Mouse (Mus musculus): ENCODE results near the gene Hist1h4k.
A peak's percentile ranks its signal among the peaks of the same experiment; 100 is the strongest.
"Not testable (repeated sequence)": the region's sequence is repeated elsewhere in the genome, so short reads cannot be mapped to it uniquely, and the experiment has no call there.

Hist1h4k gene

DNA sequence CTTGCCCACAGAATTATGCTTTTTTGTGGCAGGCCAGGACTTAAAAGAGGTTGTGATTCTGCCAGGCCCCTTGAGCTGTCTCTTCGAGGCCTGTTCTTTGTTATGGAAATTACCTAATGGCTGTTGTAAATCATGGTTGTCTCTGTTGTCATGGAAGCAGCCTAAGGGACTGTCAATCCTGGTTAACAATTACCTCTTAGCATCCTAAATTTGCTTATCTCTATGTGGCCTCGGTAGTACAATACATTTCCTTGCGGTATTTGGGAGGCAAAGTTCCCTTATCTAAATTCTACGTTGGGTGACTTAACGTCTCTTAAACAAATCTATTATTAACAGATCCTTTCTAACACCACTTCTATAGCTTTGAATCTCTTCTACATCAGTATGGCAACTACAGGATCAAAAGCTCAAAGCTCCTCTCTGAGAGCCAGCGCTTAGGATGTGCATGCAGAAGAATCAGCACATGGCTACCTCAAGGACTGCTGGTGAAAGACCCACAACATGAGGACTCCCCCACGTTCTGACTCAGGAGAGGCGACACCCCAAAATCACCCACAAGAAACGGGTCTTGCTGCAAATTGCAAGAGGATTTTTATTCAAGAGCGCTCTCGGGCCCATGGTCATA, 22.2 kb downstream of the Hist1h4k start:
- Histone ChIP-seq H3K36me3 (ENCODE audit: insufficient read depth, low read length) (no peaks in the 10 kb centered on the region; the same call in 1 of the 2 replicates), H3K27me3 (ENCODE audit: insufficient read depth, low read length) (0 out of 2 replicates have a peak, but pooled peaks cover 5% of the 10 kb centered on the region), H3K4me1 (replicated peaks; ENCODE audit: low read depth, low read length) (peaks cover under 1% of the 10 kb centered on the region; the same call in 1 of the 2 replicates), H3K9me3 (ENCODE audit: low read length) (peaks cover 65% of the 10 kb centered on the region), H3K4me3 (replicated peaks; ENCODE audit: low read length) (no peak overlapping the region)
- TF ChIP-seq NANOG (IDR thresholded peaks at IDR 0.05; ENCODE audit: borderline replicate concordance, low read length) (no peak), CTCF (conservative IDR thresholded peaks at IDR 0.05; ENCODE audit: low read length) (no peak), POU5F1 (IDR thresholded peaks at IDR 0.05; ENCODE audit: borderline replicate concordance, low read length) (no peak)

- no peak overlapping the region for H3K4me3 ChIP-seq (replicated peaks; ENCODE audit: low read length)
- H3K36me3 ChIP-seq (ENCODE audit: insufficient read depth, low read length), result no peaks in the 10 kb centered on the region; the same call in 1 of the 2 replicates
- H3K9me3 ChIP-seq (ENCODE audit: low read length), result peaks cover 41% of the 10 kb centered on the region
- H3K27me3 ChIP-seq (ENCODE audit: insufficient read depth, low read length), result no peaks in the 10 kb centered on the region
- peaks cover 23% of the 10 kb centered on the region for H3K4me1 ChIP-seq (replicated peaks; ENCODE audit: low read depth, low read length)
- TF ChIP-seq POU5F1 (IDR thresholded peaks at IDR 0.05; ENCODE audit: borderline replicate concordance, low read length), result no peak
- no peak for TF ChIP-seq NANOG (IDR thresholded peaks at IDR 0.05; ENCODE audit: borderline replicate concordance, low read length)
- no peak for TF ChIP-seq CTCF (conservative IDR thresholded peaks at IDR 0.05; ENCODE audit: low read length)
Measured at GRCm38 (mm10) chr13:21722993-21723836, 27.1 kb downstream of the Hist1h4k start.

DNA sequence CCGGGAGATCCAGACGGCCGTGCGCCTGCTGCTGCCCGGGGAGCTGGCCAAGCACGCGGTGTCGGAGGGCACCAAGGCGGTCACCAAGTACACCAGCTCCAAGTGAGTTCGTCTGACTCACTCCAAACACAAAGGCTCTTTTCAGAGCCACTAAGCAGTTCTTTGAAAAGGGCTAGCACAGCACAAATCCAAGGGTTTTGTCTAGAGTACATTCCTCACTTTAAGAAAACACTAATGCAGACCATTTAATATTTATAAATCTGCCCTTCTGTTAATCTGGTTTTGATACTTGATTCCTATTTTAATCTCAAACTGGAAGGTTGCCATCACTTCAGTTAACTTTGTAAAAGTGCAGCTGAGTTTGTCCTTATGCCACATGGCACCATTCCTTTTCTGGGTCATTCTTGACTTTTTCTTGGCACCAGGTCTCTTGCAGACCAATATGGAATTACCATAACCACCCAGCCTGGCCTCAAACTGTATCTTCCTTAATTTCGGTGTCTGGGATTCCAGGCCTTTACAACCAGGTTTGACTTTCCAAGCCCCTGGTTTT, 27.9 kb downstream of the Hist1h4k start:
- H3K9me3 ChIP-seq (ENCODE audit: low read length), result peaks cover 33% of the 10 kb centered on the region
- H3K4me1 ChIP-seq (replicated peaks; ENCODE audit: low read depth, low read length), result peaks cover 23% of the 10 kb centered on the region
- no peaks in the 10 kb centered on the region for H3K27me3 ChIP-seq (ENCODE audit: insufficient read depth, low read length)
- no peaks in the 10 kb centered on the region; the same call in 1 of the 2 replicates for H3K36me3 ChIP-seq (ENCODE audit: insufficient read depth, low read length)
- H3K4me3 ChIP-seq (replicated peaks; ENCODE audit: low read length), result peak overlapping the region; percentile 39; the same call in 1 of the 2 replicates
- TF ChIP-seq NANOG (IDR thresholded peaks at IDR 0.05; ENCODE audit: borderline replicate concordance, low read length), result no peak
- TF ChIP-seq POU5F1 (IDR thresholded peaks at IDR 0.05; ENCODE audit: borderline replicate concordance, low read length), result no peak
- no peak for TF ChIP-seq CTCF (conservative IDR thresholded peaks at IDR 0.05; ENCODE audit: low read length)

- Histone ChIP-seq H3K9me3 (ENCODE audit: low read length) (peaks cover 28% of the 10 kb centered on the region), H3K4me3 (replicated peaks; ENCODE audit: low read length) (peak within 1 kb of the TSS; percentile 66), H3K4me1 (replicated peaks; ENCODE audit: low read depth, low read length) (peaks cover 23% of the 10 kb centered on the region)
- H3K27me3 ChIP-seq (ENCODE audit: insufficient read depth, low read length); H3K36me3 ChIP-seq (ENCODE audit: insufficient read depth, low read length): not testable (repeated sequence)
Measured at GRCm38 (mm10) chr13:21721757-21722372, 28.4 kb downstream of the Hist1h4k start, which contains the start of gene Hist1h2bm. Hist1h2bm (plus strand) TSS chr13:21722044.

GRCm38 (mm10) chr13:21721107-21721756, 29.1 kb downstream of the Hist1h4k start:
- H3K36me3 ChIP-seq (ENCODE audit: insufficient read depth, low read length); H3K27me3 ChIP-seq (ENCODE audit: insufficient read depth, low read length): not testable (repeated sequence)
- H3K9me3 ChIP-seq (ENCODE audit: low read length), result peaks cover 21% of the 10 kb centered on the region
- peaks cover 23% of the 10 kb centered on the region for H3K4me1 ChIP-seq (replicated peaks; ENCODE audit: low read depth, low read length)
- peak overlapping the region; percentile 66 for H3K4me3 ChIP-seq (replicated peaks; ENCODE audit: low read length)

GRCm38 (mm10) chr13:21718381-21719080, 31.8 kb downstream of the Hist1h4k start:
- no peaks in the 10 kb centered on the region for H3K36me3 ChIP-seq (ENCODE audit: insufficient read depth, low read length)
- H3K9me3 ChIP-seq (ENCODE audit: low read length), result no peaks in the 10 kb centered on the region
- TF ChIP-seq NANOG (IDR thresholded peaks at IDR 0.05; ENCODE audit: borderline replicate concordance, low read length) (no peak), POU5F1 (IDR thresholded peaks at IDR 0.05; ENCODE audit: borderline replicate concordance, low read length) (no peak), CTCF (conservative IDR thresholded peaks at IDR 0.05; ENCODE audit: low read length) (no peak)
- H3K4me3 ChIP-seq (replicated peaks; ENCODE audit: low read length), result peak overlapping the region; percentile 75
- H3K27me3 ChIP-seq (ENCODE audit: insufficient read depth, low read length), result no peaks in the 10 kb centered on the region
- H3K4me1 ChIP-seq (replicated peaks; ENCODE audit: low read depth, low read length), result peaks cover 30% of the 10 kb centered on the region

DNA sequence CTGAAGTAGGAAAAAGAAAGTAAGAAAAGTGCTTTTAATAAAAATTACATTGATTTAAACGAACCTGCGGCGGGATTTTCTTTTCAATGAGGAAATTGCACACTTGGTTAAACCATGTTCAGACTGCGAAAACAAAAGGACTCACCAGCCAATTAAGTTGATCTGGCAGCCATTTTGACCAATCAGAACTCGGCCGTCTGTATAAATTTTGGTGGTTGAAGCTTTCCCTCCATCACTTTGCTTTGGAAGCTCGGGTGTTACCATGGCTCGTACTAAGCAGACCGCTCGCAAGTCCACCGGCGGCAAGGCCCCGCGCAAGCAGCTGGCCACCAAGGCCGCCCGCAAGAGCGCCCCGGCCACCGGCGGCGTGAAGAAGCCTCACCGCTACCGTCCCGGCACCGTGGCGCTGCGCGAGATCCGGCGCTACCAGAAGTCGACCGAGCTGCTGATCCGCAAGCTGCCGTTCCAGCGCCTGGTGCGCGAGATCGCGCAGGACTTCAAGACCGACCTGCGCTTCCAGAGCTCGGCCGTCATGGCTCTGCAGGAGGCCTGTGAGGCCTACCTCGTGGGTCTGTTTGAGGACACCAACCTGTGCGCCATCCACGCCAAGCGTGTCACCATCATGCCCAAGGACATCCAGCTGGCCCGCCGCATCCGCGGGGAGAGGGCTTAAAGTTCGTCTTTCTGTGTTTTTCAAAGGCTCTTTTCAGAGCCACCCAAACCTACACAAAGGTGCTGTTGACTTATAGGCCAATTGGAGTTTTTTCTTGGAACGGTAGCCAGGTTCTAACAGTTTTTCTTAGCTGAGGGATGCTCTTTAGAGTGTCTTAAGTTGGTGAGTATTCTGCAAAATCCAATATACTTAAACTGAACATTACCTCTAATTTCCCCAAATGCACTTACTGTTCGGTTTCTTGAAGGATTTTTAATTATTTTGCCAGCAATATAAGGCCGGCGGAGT, 32.6 kb downstream of the Hist1h4k start, which contains the start of gene Hist1h3h:
Hist1h3h (plus strand) TSS at position 263 of the 961 bp plus-strand sequence.
- not testable (repeated sequence) for H3K36me3 ChIP-seq (ENCODE audit: insufficient read depth, low read length); H3K9me3 ChIP-seq (ENCODE audit: low read length); H3K27me3 ChIP-seq (ENCODE audit: insufficient read depth, low read length)
- Histone ChIP-seq H3K4me1 (replicated peaks; ENCODE audit: low read depth, low read length) (peaks cover 30% of the 10 kb centered on the region), H3K4me3 (replicated peaks; ENCODE audit: low read length) (peak within 1 kb of the TSS; percentile 75)

- not testable (repeated sequence) for H3K27me3 ChIP-seq (ENCODE audit: insufficient read depth, low read length); H3K9me3 ChIP-seq (ENCODE audit: low read length); H3K36me3 ChIP-seq (ENCODE audit: insufficient read depth, low read length)
- peak overlapping the region; percentile 75 for H3K4me3 ChIP-seq (replicated peaks; ENCODE audit: low read length)
- peaks cover 29% of the 10 kb centered on the region for H3K4me1 ChIP-seq (replicated peaks; ENCODE audit: low read depth, low read length)
Measured at GRCm38 (mm10) chr13:21716540-21717391, 33.5 kb downstream of the Hist1h4k start.

DNA sequence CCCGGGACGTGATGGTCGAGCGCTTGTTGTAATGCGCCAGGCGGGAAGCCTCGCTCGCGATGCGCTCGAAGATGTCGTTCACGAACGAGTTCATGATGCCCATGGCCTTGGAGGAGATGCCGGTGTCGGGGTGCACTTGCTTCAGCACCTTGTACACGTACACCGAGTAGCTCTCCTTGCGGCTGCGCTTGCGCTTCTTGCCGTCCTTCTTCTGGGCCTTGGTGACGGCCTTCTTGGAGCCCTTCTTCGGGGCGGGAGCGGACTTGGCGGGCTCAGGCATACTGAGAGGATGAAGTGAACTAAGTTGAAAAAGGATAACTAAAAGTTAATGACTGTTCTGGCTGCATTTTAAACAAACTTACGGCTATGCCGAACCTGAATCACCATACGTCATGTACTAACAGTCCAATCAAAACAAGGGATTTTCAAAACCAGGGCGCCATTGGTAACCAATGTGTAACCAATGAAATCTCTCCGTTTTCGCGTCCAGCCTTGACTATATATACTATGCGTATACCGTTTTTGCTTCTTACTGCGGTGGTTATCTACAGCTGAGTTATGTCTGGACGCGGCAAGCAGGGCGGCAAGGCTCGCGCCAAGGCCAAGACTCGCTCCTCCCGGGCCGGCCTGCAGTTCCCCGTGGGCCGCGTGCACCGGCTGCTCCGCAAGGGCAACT, 34.3 kb downstream of the Hist1h4k start, which contains the start of the genes Hist1h2bl and Hist1h2ai:
Hist1h2bl (minus strand) TSS at position 280 of the 676 bp plus-strand sequence.
Hist1h2ai (plus strand) TSS at position 559 of the 676 bp plus-strand sequence.
- H3K9me3 ChIP-seq (ENCODE audit: low read length); H3K27me3 ChIP-seq (ENCODE audit: insufficient read depth, low read length); H3K36me3 ChIP-seq (ENCODE audit: insufficient read depth, low read length): not testable (repeated sequence)
- Histone ChIP-seq H3K4me3 (replicated peaks; ENCODE audit: low read length) (peak within 1 kb of the TSS; percentile 76), H3K4me1 (replicated peaks; ENCODE audit: low read depth, low read length) (peaks cover 36% of the 10 kb centered on the region)

All from E14TG2a.4 (cell line).